Mouse (Mus musculus) frontal cortex, postnatal 25 days (tissue): Measurements from ENCODE around the gene Wdr75.
A peak's percentile ranks its signal among the peaks of the same experiment; 100 is the strongest.

ENCODE experiments used
- DNase-seq, 2 experiments: peaks; one replicate each; pipeline ENCODE4 v3.0.0; 2022; ENCODE audit warnings: low spot score in 2 of 2

Wdr75 gene

DNA sequence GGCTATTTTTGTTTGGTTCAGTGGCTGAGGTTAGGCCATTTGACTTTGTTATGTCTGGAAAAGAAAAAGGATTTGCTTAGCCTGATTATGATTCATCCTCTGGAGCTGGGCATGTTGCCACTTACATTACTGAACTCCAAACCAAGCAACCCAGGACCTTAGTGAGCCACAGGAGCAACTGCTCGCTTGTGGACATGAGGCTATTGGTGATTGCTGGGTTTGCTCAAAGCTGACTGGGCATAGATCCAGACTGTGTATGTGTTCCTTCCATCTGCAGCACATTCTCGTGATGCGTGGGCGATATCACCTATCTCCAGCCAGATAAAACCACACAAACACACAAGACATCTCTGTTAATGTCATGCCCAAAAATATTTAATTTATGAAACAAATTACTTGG lies 42.8 kb downstream of the Wdr75 start:
- peak in 1 of 2 experiments; percentile 5 for DNase-seq

DNA sequence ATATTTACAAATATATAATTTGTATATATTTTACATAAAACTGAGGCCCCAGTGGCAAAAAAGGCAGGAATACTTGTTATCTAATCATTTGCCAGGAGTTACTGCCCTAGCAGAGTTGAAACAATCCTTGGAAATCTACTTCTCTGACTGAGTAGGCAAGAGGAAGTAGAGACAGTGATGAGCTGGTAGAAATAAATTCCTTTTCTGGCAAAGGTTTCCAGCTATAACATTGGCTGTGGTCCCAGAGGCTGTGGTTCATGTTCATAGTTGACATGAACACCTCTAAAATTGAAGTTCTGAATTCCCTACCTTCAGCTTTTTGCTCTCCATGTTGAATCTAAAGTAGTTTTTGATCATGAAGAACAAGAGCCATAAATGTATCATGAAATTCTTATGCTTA lies 43.3 kb downstream of the Wdr75 start:
- DNase-seq: no peak

DNA sequence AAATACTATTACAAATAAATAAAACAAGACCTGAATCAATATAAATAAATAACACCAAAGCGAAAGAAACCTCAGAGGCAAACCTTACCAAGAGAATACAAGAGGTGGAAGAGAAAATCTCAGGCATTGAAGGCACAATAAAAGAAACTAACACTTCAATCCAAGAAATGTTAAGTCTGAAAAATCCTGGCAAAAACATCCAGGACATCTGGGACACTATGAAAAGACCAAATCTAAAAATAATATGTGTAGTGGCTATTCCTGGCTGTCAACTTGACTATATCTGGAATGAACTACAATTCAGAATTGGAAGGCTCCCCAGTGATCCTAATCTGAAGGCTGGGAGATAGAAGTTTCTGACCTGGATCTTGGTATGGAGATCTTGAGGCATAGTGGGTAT lies 50.5 kb downstream of the Wdr75 start:
- no peak for DNase-seq

DNA sequence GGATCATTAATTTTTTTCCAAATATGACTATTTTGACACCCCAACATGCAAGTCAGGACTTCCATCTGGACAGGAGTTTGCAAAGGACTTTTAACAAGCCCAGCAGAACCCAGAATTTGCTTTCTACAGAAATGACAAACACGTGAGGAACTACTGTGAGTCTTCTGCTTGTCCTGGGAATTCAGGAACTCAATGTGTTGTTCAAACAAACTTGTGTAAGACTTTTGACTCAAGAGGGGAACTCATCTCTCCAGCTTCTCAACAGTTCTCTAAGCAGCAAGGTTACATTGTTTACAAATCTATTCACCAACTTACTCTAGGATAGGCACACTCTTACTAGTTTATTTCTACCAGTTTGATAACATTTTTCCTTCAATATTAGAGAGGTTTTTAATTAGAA lies 63.1 kb downstream of the Wdr75 start:
- DNase-seq: no peak

DNA sequence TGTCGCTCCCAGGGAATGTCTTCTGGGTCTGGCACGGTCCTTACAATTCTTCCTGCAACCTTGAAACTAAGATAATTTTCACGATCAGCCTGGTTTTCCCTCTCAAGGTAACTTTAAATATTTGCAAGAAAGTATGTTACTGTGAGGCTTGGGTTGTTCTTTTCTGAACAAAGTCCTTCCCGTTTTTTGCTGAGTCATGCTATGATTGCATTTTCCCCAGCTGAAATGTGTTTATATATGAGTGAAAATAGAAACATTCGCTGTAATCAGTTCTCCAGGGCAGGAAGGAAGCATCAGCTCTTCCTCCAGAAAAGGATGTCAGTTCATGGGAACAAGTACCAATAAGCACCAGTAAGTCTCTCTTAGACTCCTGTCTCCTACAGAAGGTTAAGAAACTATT lies 65.4 kb downstream of the Wdr75 start:
- DNase-seq: no peak

GRCm38 (mm10) chr1:45861162-45861561 lies 66.2 kb downstream of the Wdr75 start:
- DNase-seq: no peak

GRCm38 (mm10) chr1:45863641-45864040 lies 68.7 kb downstream of the Wdr75 start:
- DNase-seq: no peak

- DNase-seq: no peak
Observed at GRCm38 (mm10) chr1:45864564-45865014, 69.6 kb downstream of the Wdr75 start.

- DNase-seq: no peak
Observed at GRCm38 (mm10) chr1:45865316-45865715, 70.3 kb downstream of the Wdr75 start.

DNA sequence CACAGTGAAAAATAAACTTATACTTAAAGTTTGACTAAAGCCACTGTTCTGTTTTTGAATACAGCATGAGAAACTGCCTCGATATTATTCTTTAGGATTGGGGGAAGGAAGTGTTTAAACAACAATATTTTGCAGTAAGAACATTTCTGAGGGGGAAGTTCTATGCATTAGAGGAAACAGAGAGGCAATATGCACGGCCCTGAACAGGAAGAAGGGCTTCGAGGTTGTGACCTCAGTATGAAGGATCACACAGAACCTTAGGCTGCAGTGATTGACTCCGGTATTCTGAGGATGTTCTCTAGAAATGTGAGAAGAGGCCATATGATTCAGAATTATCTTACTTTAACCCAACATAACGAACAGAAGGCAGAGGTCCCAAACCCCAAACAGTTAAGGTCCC lies 70.8 kb downstream of the Wdr75 start:
- no peak for DNase-seq

DNA sequence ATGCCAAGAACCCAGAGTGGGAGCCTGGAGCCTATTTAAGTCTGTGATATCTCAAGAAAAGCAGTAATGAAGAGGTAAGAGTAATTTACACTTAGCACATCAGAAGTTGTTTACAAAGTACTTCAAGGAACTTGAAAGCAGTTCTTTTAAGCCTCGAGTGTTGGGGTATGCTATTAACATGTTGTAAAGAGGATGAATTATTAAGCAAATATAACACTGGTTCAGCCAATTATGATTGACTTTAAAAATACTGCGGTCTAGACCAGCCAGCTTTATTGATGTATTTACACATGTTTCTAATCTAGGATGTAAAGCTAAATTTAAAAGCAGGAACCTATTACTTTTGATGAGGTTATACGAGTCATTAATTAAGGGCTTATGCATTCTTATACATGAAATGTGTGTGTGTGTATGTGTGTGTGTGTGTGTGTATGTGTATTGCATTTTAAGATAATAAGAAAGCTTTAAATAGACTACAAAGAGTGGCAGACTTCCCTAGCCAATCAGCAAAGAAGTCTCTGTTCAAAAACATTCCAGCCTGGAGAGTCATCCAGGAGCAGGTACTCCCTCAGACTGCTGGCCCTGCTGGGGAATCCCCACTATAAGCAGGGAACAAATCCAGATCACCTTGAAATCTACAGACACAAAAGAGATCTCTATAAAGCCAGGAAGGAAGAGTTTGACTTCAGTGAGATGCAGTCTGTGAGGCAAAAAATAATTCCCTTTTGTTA lies 71.5 kb downstream of the Wdr75 start:
- DNase-seq: no peak

DNA sequence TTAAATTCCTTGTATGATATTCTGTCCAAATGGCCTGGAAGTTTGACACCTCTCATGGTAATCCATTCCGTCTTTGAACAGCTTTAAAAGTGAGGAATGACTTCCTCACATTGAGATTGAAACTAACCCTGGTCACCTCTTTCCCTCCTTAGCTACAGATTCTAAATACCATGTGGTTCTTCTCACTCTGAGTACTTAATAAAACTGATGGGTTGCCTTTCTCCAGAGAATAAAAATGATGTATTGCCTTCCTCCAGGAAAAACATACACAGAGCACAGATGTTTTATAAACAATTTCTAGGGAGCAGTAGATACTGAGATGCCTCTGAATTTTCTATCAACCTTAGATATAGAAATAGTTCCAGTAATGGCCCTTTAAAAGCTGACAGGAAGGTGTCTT lies 73.1 kb downstream of the Wdr75 start:
- DNase-seq: no peak

DNA sequence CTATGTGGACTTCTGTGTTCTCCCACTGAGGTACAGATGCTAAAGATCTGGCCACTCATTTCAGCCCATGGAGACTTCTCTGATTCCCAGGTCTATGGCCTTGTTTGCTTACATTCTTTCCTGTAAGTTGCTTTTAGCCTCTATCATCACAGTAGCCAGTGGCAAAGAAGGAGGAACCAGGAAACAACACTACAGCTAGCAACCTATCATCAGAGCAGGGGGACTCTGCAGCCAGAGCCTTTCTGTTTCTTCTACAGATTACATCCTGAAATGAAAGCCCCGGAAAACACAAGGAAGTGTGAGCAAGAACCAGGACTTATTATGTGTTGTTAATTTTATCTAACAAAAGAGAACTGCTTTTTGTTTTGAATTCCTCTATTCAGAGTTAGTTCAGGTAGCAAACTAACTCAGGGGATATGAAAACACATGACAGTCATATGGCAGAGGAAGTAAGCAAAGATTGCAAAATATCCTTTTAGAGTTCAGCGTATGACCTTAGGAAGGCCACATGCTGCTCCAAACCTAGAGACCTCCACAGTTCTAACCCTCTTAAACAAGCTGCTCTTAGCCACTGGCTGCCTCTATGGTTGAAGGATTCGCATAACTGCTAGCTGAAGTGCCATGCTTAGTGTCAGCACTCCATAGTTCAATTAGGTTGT lies 73.6 kb downstream of the Wdr75 start:
- DNase-seq: no peak
